Mouse (Mus musculus) liver, embryonic 14.5 days (tissue): ENCODE results near the gene Traf3ip3.

Experiments
- CTCF ChIP-seq: IDR thresholded peaks from 2 replicates; pipeline ENCODE4 v1.5.1; 2016; ENCODE audit warnings: antibody characterized with exemption, low read depth, control low read depth
- EP300 ChIP-seq: IDR thresholded peaks from 2 replicates; pipeline ENCODE4 v1.6.1; 2016; ENCODE audit warnings: antibody characterized with exemption, low read depth

GRCm38 (mm10) chr1:193238426-193238825 is 36.9 kb upstream of the Traf3ip3 start:
- TF ChIP-seq CTCF (no peak), EP300 (no peak)
